In genomic region chr1:132746302-132746701, GRCm38 (mm10) we compare ENCODE assay signal across 17 mouse cellular contexts. TPM values are rescaled to one million over a fixed set of nuclear protein-coding genes. Genes with fewer than 3 reads are reported as not detected.
A peak's percentile ranks its signal among the peaks of the same experiment; 100 is the strongest.
DNase-seq lines count a peak whose midpoint lies in the region.
"Had no signal": no experiment of that assay in that cellular context is flagged by ENCODE, and none has a peak within 500 bp of the region (broad histone marks: within the 10 kb centered on the region; RNA-seq: fewer than 3 reads in every experiment).

No protein-coding gene starts in this region.

- intact Hi-C loops in heart, postnatal 14 days (cut with DNase I): loop anchor here (5.0 kb wide), 1 partner anchor 114 kb away; no protein-coding TSS in a partner anchor

- peak; percentile 52 for DNase-seq in cerebellum, adult 9-10 months
- no peak for DNase-seq in cerebellum, adult 11-12 months
- DNase-seq in left cerebral cortex, adult 18-20 months (ENCODE audit: low spot score in 2 of 2): peak; percentile 54 to 63
- no peak for DNase-seq in left cerebral cortex, adult 11 months (ENCODE audit: low spot score)
- peak; percentile 8 to 38 for DNase-seq in heart, postnatal 14 days
- DNase-seq in right cerebral cortex, postnatal 25 days: peak; percentile 56
- no peak for DNase-seq in layer of hippocampus, adult 8-10 months (ENCODE audit: low spot score in 2 of 2)
- no peak for DNase-seq in adrenal gland, postnatal 14 days
- DNase-seq: adrenal gland, adult 8-10 months; gastrocnemius, postnatal 36 days; kidney, adult 11 months; kidney, postnatal 14 days; layer of hippocampus, adult 9-11 months; lung, adult 2 months; lung, postnatal 4 days had no signal

RNA-seq across cellular contexts. Expression of gene Nfasc, which starts 4.7 kb away (rescaled TPM):
- total RNA-seq in left cerebral cortex, adult 18-20 months (2021): 100 to 1,000 TPM; 128 to 134 TPM
- under 1 TPM; 0.41 to 0.53 TPM for total RNA-seq in heart, postnatal 14 days (2021)
- 100 to 1,000 TPM; 153 to 171 (median 158) TPM for total RNA-seq in layer of hippocampus, adult 8-10 months (2022)
- 4.2 and 5.1 TPM in 2 replicates for total RNA-seq in adrenal gland, postnatal 14 days (2021)
- total RNA-seq: hematopoietic stem cell, adult 5-6 weeks; monocyte, adult 5-6 weeks had no signal

Comparison
In these comparisons a context has a peak if more than half of its experiments do, and no peak if none do; other contexts are left out.
1. DNase-seq: peak in cerebellum, adult 9-10 months (single experiment), left cerebral cortex, adult 18-20 months (2 of 2), heart, postnatal 14 days (2 of 2) and right cerebral cortex, postnatal 25 days (single experiment); none in cerebellum, adult 11-12 months (single experiment), left cerebral cortex, adult 11 months (single experiment), layer of hippocampus, adult 8-10 months (0 of 2) and adrenal gland, postnatal 14 days (single experiment).
2. RNA of gene Nfasc, which starts 4.7 kb away (total RNA-seq): 153 to 171 TPM in layer of hippocampus, adult 8-10 months and 128 to 134 TPM in left cerebral cortex, adult 18-20 months; 4.2 to 5.1 TPM in adrenal gland, postnatal 14 days and 0.41 to 0.53 TPM in heart, postnatal 14 days; every median in the first group is over 10 times any median in the second.